Mouse (Mus musculus) bone marrow macrophage, adult 2 months (primary cell): ENCODE measurements around the gene Bag6.

Experiments
- CTCF ChIP-seq: IDR thresholded peaks from 2 replicates; pipeline ENCODE4 v1.5.1; 2012; ENCODE audit warnings: low read depth, mild to moderate bottlenecking, low read length, moderate library complexity
- POLR2A ChIP-seq: IDR thresholded peaks from 2 replicates; pipeline ENCODE4 v1.6.1; 2012; ENCODE audit warnings: mild to moderate bottlenecking, low read depth, low read length, borderline replicate concordance

- TF ChIP-seq POLR2A (no peak), CTCF (no peak)
Observed at GRCm38 (mm10) chr17:35104079-35104478, 30.9 kb upstream of the Bag6 start.
